ENCODE assay signal across 9 mouse cellular contexts in genomic region chr2:135733926-135734510, GRCm38 (mm10).
A peak's percentile ranks its signal among the peaks of the same experiment; 100 is the strongest.
DNase-seq lines count a peak whose midpoint lies in the region; ATAC-seq and TF ChIP-seq lines count a peak whose summit lies in the region.
"Had no signal": no experiment of that assay in that cellular context is flagged by ENCODE, and none has a peak within 500 bp of the region (broad histone marks: within the 10 kb centered on the region; RNA-seq: fewer than 3 reads in every experiment).

No protein-coding gene starts in this region.

- peak; percentile 51 for TF ChIP-seq CTCF in intestine, postnatal 0 days (IDR thresholded peaks at IDR 0.05; ENCODE audit: low read depth)

- H3K4me3 ChIP-seq in intestine, postnatal 0 days (ENCODE audit: low read depth, low read length) = no peak overlapping the region
- H3K4me3 ChIP-seq in intestine, embryonic 16.5 days (ENCODE audit: low read length) = no peak overlapping the region
- no peak overlapping the region for H3K4me3 ChIP-seq in heart, embryonic 11.5 days (ENCODE audit: low read depth, low read length)

- peak; percentile 35 for DNase-seq in ES-CJ7 (ENCODE audit: low read depth, low spot score)
- DNase-seq in ZHBTc4 (ENCODE audit: low read depth, low spot score) = peak; percentile 48
- peak; percentile 50 for DNase-seq in lung, postnatal 10 days
- DNase-seq in adrenal gland, adult (ENCODE audit: inconsistent age in 2 of 2, low spot score in 1 of 2) = no peak
- DNase-seq: thymus, postnatal 4 days had no signal

- ATAC-seq in intestine, postnatal 0 days = no peak
- no peak for ATAC-seq in intestine, embryonic 16.5 days
- ATAC-seq in heart, embryonic 11.5 days (replicated peaks; ENCODE audit: insufficient number of reproducible peaks, low FRiP score, low TSS enrichment) = no peak

- no peaks in the 10 kb centered on the region for H3K9me3 ChIP-seq in intestine, postnatal 0 days (ENCODE audit: control insufficient read depth)
- H3K9me3 ChIP-seq in intestine, embryonic 16.5 days (ENCODE audit: control insufficient read depth, low read length) = no peaks in the 10 kb centered on the region
- no peaks in the 10 kb centered on the region for H3K9me3 ChIP-seq in heart, embryonic 11.5 days (replicated peaks; ENCODE audit: control insufficient read depth, low read length)

- no peaks in the 10 kb centered on the region for H3K36me3 ChIP-seq in intestine, postnatal 0 days (ENCODE audit: control insufficient read depth, insufficient read depth)
- no peaks in the 10 kb centered on the region for H3K36me3 ChIP-seq in intestine, embryonic 16.5 days (ENCODE audit: control insufficient read depth, insufficient read depth, low read length)
- H3K36me3 ChIP-seq in heart, embryonic 11.5 days (ENCODE audit: control insufficient read depth, insufficient read depth, low read length) = no peaks in the 10 kb centered on the region
- H3K36me3 ChIP-seq: G1E had no signal

- no peak overlapping the region for H3K9ac ChIP-seq in intestine, postnatal 0 days (ENCODE audit: low read depth, low read length)
- no peak overlapping the region for H3K9ac ChIP-seq in intestine, embryonic 16.5 days (ENCODE audit: low read depth, low read length)
- H3K9ac ChIP-seq in heart, embryonic 11.5 days (ENCODE audit: low read depth, low read length) = no peak overlapping the region

- H3K27ac ChIP-seq in intestine, postnatal 0 days (ENCODE audit: low read depth, low read length) = no peak overlapping the region
- H3K27ac ChIP-seq in intestine, embryonic 16.5 days (ENCODE audit: low read length) = no peak overlapping the region
- H3K27ac ChIP-seq in heart, embryonic 11.5 days (ENCODE audit: low read depth, low read length) = no peak overlapping the region

- no peaks in the 10 kb centered on the region for H3K4me1 ChIP-seq in intestine, postnatal 0 days (replicated peaks; ENCODE audit: control insufficient read depth, insufficient read depth, low read length)
- no peaks in the 10 kb centered on the region for H3K4me1 ChIP-seq in intestine, embryonic 16.5 days (ENCODE audit: control insufficient read depth, insufficient read depth, low read length)
- peaks cover 18% of the 10 kb centered on the region for H3K4me1 ChIP-seq in heart, embryonic 11.5 days (ENCODE audit: control insufficient read depth, insufficient read depth, low read length)

- no peak overlapping the region for H3K4me2 ChIP-seq in intestine, postnatal 0 days (replicated peaks; ENCODE audit: low read depth)
- H3K4me2 ChIP-seq in intestine, embryonic 16.5 days (ENCODE audit: low read depth, low read length) = no peak overlapping the region
- no peak overlapping the region for H3K4me2 ChIP-seq in heart, embryonic 11.5 days

- WGBS in intestine, postnatal 0 days = 55% methylated on average over 10 of the region's 10 CpGs
- WGBS in intestine, embryonic 16.5 days = 44% methylated on average over 10 of the region's 10 CpGs
- 51% methylated on average over 10 of the region's 10 CpGs for WGBS in heart, embryonic 11.5 days (ENCODE audit: insufficient replicate concordance)

- no peaks in the 10 kb centered on the region for H3K27me3 ChIP-seq in intestine, postnatal 0 days (replicated peaks; ENCODE audit: control insufficient read depth, insufficient read depth, low read length)
- no peaks in the 10 kb centered on the region for H3K27me3 ChIP-seq in intestine, embryonic 16.5 days (replicated peaks; ENCODE audit: control insufficient read depth, insufficient read depth, low read length)
- no peaks in the 10 kb centered on the region for H3K27me3 ChIP-seq in heart, embryonic 11.5 days (ENCODE audit: control insufficient read depth, insufficient read depth, low read length)

Comparison
In these comparisons a context has a peak if more than half of its experiments do, and no peak if none do; other contexts are left out.
1. DNase-seq: peak in ES-CJ7 (single experiment), ZHBTc4 (single experiment) and lung, postnatal 10 days (single experiment); none in adrenal gland, adult (0 of 2).